Mouse (Mus musculus) MEL (cell line): ENCODE data around the gene Nop9.

Source experiments
- CHD2 ChIP-seq: IDR thresholded peaks from 2 replicates; pipeline ENCODE4 v1.6.1; 2011; ENCODE audit warnings: low read length, improper control_type of control experiment
- CTCF ChIP-seq, 3 experiments: IDR thresholded peaks in 2 of 3; conservative IDR thresholded peaks in 1 of 3; 2 replicates each; pipeline ENCODE4 v1.5.1; 2011 to 2012; ENCODE audit warnings: low read length in 3 of 3, low read depth in 2 of 3, mild to moderate bottlenecking in 2 of 3, improper control_type of control experiment in 1 of 3, inconsistent platforms in 1 of 3, mixed read lengths in 1 of 3, moderate library complexity in 1 of 3; ENCODE audit not compliant: control insufficient read depth in 1 of 3, insufficient read depth in 1 of 3, poor library complexity in 1 of 3, severe bottlenecking in 1 of 3
- POLR2A ChIP-seq, 2 experiments: IDR thresholded peaks; 2 replicates each; pipeline ENCODE4 v1.6.1; 2011 to 2012; ENCODE audit warnings: low read length in 2 of 2, mild to moderate bottlenecking in 2 of 2, control low read depth in 1 of 2, improper control_type of control experiment in 1 of 2, low read depth in 1 of 2, moderate library complexity in 1 of 2; ENCODE audit not compliant: control insufficient read depth in 1 of 2, insufficient read depth in 1 of 2, poor library complexity in 1 of 2
- TAL1 ChIP-seq: IDR thresholded peaks from 2 replicates; pipeline ENCODE4 v1.6.1; 2012; ENCODE audit warnings: mild to moderate bottlenecking, inconsistent platforms, low read length, moderate library complexity, mixed read lengths
- UBTF ChIP-seq: IDR thresholded peaks from 2 replicates; pipeline ENCODE4 v1.6.1; 2012; ENCODE audit warnings: low read depth, mild to moderate bottlenecking, inconsistent platforms, low read length, improper control_type of control experiment, moderate library complexity, borderline replicate concordance; ENCODE audit not compliant: insufficient read depth

GRCm38 (mm10) chr14:55757566-55757965, 12.1 kb downstream of the Nop9 start:
- TF ChIP-seq CHD2 = no peak
- no peak for TF ChIP-seq CTCF (IDR thresholded peaks at IDR 0.05 in 2 of 3, conservative IDR thresholded peaks at IDR 0.05 in 1 of 3; ENCODE audit: control insufficient read depth in 1 of 3, insufficient read depth in 1 of 3, low read depth in 2 of 3, low read length in 3 of 3, poor library complexity in 1 of 3, severe bottlenecking in 1 of 3)
- TF ChIP-seq UBTF = no peak
- peak in 1 of 2 experiments; percentile 42; a peak in 1 of 4 replicates for TF ChIP-seq POLR2A (IDR thresholded peaks at IDR 0.05; ENCODE audit: control insufficient read depth in 1 of 2, insufficient read depth in 1 of 2, low read depth in 1 of 2, low read length in 2 of 2, poor library complexity in 1 of 2)
- no peak for TF ChIP-seq TAL1
